Mouse (Mus musculus) kidney, embryonic 14.5 days (tissue): ENCODE data around the gene Vps45. TPM values are rescaled to one million over a fixed set of nuclear protein-coding genes. Genes with fewer than 3 reads are reported as not detected.

ENCODE experiments used
- ATAC-seq: fragments of 200-750 bp; cut with Nextera tagmentation; 2 replicates; pipeline ENCODE4 v1.8.0; 2017; ENCODE audit warnings: moderate number of reproducible peaks, mild to moderate bottlenecking, moderate TSS enrichment, moderate library complexity; ENCODE audit not compliant: low FRiP score, low TSS enrichment
- H3K27ac ChIP-seq: fragments of 300-500 bp; sonication (generic); 2 replicates; pipeline ENCODE4 v1.5.1; 2014; ENCODE audit warnings: low read depth, mild to moderate bottlenecking, low read length, moderate library complexity, mixed read lengths
- H3K27me3 ChIP-seq: fragments of 300-500 bp; sonication (generic); 2 replicates; pipeline ENCODE4 v1.6.1; 2014; ENCODE audit warnings: mild to moderate bottlenecking, low read length; ENCODE audit not compliant: control insufficient read depth, insufficient read depth
- H3K36me3 ChIP-seq: fragments of 300-500 bp; sonication (generic); 2 replicates; pipeline ENCODE4 v1.6.1; 2014; ENCODE audit warnings: low read length, mixed read lengths; ENCODE audit not compliant: control insufficient read depth, insufficient read depth
- H3K4me1 ChIP-seq: fragments of 300-500 bp; sonication (generic); 2 replicates; pipeline ENCODE4 v1.6.1; 2014; ENCODE audit warnings: low read length, mixed read lengths; ENCODE audit not compliant: control insufficient read depth, insufficient read depth
- H3K4me2 ChIP-seq: fragments of 300-500 bp; sonication (generic); replicated peaks from 2 replicates; pipeline ENCODE4 v1.6.1; 2014; ENCODE audit warnings: low read depth, mild to moderate bottlenecking, low read length
- H3K4me3 ChIP-seq: fragments of 300-500 bp; sonication (generic); 2 replicates; pipeline ENCODE4 v1.5.1; 2014; ENCODE audit warnings: mild to moderate bottlenecking, low read length
- H3K9ac ChIP-seq: fragments of 300-500 bp; sonication (generic); 2 replicates; pipeline ENCODE4 v1.6.1; 2014; ENCODE audit warnings: low read depth, mild to moderate bottlenecking, low read length, moderate library complexity
- H3K9me3 ChIP-seq: fragments of 300-500 bp; sonication (generic); 2 replicates; pipeline ENCODE4 v1.6.1; 2016; ENCODE audit warnings: low read length; ENCODE audit not compliant: control insufficient read depth
- WGBS: fragments of 180-500 bp; shearing (Covaris S2); extraction: QIAGEN DNeasy Blood & Tissue Kit; methylation state at CpG from one replicate; pipeline ENCODE4 v1.1.7; 2014; 5-methylcytosine and 5-hydroxymethylcytosine counted together
- polyA plus RNA-seq: library from polyadenylated mRNA; unstranded; fragments of >200 nt; fragmentation: Nextera tagmentation; extraction: Ambion mirVana; gene quantifications from 2 replicates; pipeline ENCODE4 v1.2.1, GENCODE M21; 2014

Vps45 gene
- 24.3 and 33.0 TPM in 2 replicates for polyA plus RNA-seq

- Histone ChIP-seq H3K4me1 (0 out of 2 replicates have a peak, but pooled peaks cover 2% of the 10 kb centered on the region), H3K9ac (peak within 1 kb of the TSS; percentile 59), H3K4me2 (peak within 1 kb of the TSS; percentile 75), H3K27ac (peak within 1 kb of the TSS; percentile 76), H3K4me3 (peak within 1 kb of the TSS; percentile 52), H3K9me3 (no peaks in the 10 kb centered on the region), H3K36me3 (no peaks in the 10 kb centered on the region), H3K27me3 (no peaks in the 10 kb centered on the region)
- 1% methylated on average over 18 of the region's 18 CpGs for WGBS
- peak; percentile 89 for ATAC-seq
These were observed at the start of gene Vps45 for GRCm38 (mm10) chr3:96058231-96058896. TSS of gene Vps45 (minus strand) at chr3:96058466.

- no peak for ATAC-seq
- Histone ChIP-seq H3K4me1 (peaks cover 12% of the 10 kb centered on the region; the same call in 1 of the 2 replicates), H3K27ac (no peak overlapping the region), H3K36me3 (no peaks in the 10 kb centered on the region; the same call in 1 of the 2 replicates), H3K4me3 (peak overlapping the region; percentile 6; the same call in 1 of the 2 replicates), H3K9ac (no peak overlapping the region), H3K9me3 (no peaks in the 10 kb centered on the region), H3K27me3 (no peaks in the 10 kb centered on the region), H3K4me2 (no peak overlapping the region)
- 89% methylated on average over 4 of the region's 4 CpGs for WGBS
These were observed 47.9 kb upstream of the Vps45 start for GRCm38 (mm10) chr3:96106151-96106550.

DNA sequence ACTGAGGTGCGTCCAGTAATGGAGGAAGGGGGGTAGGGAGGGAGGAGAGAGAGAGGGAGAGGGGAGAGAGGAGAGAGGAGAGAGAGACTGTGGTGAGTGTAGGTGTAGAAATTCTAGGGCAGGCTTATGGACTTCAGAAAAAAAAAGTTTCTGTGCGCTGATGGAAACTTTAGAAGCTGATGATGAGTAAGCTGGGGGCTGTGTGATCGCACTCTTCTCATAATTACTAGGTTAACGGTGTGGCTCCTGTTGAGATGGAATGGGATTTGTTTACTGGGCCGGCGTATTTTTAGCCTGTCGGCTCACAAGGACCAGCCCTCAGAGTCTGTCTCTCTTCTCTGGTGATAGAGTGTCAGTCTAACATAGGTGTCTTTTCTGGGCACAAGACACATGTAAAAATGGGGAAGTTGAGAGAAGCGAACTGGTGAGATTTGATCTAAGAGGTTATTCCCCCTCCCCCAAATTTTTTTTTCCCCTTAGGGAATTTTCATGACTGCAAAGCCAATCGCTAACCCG, 47.0 kb upstream of the Vps45 start:
- no peaks in the 10 kb centered on the region for H3K27me3 ChIP-seq
- peaks cover 12% of the 10 kb centered on the region; the same call in 1 of the 2 replicates for H3K4me1 ChIP-seq
- H3K4me3 ChIP-seq = peak overlapping the region; percentile 87
- H3K9me3 ChIP-seq = no peaks in the 10 kb centered on the region
- H3K4me2 ChIP-seq = peak overlapping the region; percentile 57
- peak overlapping the region; percentile 95; the same call in 1 of the 2 replicates for H3K27ac ChIP-seq
- H3K36me3 ChIP-seq = no peaks in the 10 kb centered on the region
- ATAC-seq = no peak
- peak overlapping the region; percentile 89; the same call in 1 of the 2 replicates for H3K9ac ChIP-seq
- WGBS = 6% methylated on average over 10 of the region's 10 CpGs

DNA sequence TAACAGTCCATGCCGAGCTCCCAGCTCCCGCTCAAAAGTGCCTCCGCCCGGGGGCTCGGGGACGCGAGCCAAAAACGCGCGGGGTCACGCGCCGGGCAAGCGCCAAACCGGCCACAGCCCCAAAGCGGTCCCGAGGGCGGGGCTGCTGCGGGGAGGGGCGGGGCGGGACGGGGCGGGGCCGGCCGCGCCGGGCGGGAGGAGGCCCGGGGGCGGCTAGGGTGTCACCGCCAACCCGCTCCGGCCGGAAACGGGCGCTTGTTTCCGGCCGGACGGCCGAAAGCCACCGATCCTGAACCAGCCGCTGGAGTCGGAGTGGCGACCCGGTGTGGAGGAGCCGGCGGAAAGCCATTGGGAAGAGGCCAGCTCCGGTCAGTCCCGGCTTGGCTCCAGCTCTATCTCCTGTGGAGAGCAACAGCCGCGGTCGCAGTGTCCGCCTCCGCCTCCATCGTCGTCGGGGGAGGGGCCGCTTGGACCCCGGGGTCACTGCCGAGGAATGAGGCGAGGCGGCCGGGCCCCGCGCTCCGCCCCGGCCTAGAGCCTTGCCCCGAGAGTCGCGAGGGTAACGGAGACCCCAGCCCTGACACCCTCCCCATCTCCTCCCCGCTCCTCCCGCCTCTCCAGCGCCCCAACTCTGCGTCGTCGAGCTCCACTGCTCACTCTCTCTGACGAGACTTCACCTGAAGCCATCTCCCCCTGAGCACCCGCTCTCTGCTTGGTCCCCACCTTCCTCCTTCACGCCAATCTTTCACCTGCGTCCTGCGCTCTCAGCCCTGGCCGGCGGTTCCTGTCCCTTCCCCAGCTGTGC, 46.2 kb upstream of the Vps45 start, which contains the start of gene Otud7b:
Gene Otud7b, plus strand, starts transcription at position 267 of the 805 bp plus-strand sequence.
- Histone ChIP-seq H3K9me3 (no peaks in the 10 kb centered on the region), H3K4me3 (peak within 1 kb of the TSS; percentile 87), H3K27ac (peak within 1 kb of the TSS; percentile 95), H3K4me2 (peak within 1 kb of the TSS; percentile 57), H3K9ac (peak within 1 kb of the TSS; percentile 89), H3K4me1 (peaks cover 12% of the 10 kb centered on the region; the same call in 1 of the 2 replicates), H3K36me3 (no peaks in the 10 kb centered on the region), H3K27me3 (no peaks in the 10 kb centered on the region)
- peak; percentile 94 for ATAC-seq
- under 1% methylated on average over 69 of the region's 84 CpGs for WGBS

GRCm38 (mm10) chr3:96103901-96104260, 45.6 kb upstream of the Vps45 start:
- Histone ChIP-seq H3K9me3 (no peaks in the 10 kb centered on the region), H3K27me3 (no peaks in the 10 kb centered on the region), H3K4me2 (peak overlapping the region; percentile 57), H3K36me3 (no peaks in the 10 kb centered on the region), H3K27ac (peak overlapping the region; percentile 95), H3K4me3 (peak overlapping the region; percentile 87), H3K9ac (peak overlapping the region; percentile 89; the same call in 1 of the 2 replicates), H3K4me1 (peaks cover 12% of the 10 kb centered on the region; the same call in 1 of the 2 replicates)
- WGBS = 3% methylated on average over 8 of the region's 8 CpGs
- peak; percentile 40 for ATAC-seq

GRCm38 (mm10) chr3:96102100-96102872, 44.0 kb upstream of the Vps45 start:
- Histone ChIP-seq H3K4me1 (peaks cover 17% of the 10 kb centered on the region; the same call in 1 of the 2 replicates), H3K27me3 (no peaks in the 10 kb centered on the region), H3K27ac (no peak overlapping the region), H3K4me3 (peak overlapping the region; percentile 10; the same call in 1 of the 2 replicates), H3K36me3 (no peaks in the 10 kb centered on the region), H3K4me2 (peak overlapping the region; percentile 40), H3K9me3 (no peaks in the 10 kb centered on the region), H3K9ac (no peak overlapping the region)
- no peak for ATAC-seq
- 28% methylated on average over 14 of the region's 14 CpGs for WGBS

GRCm38 (mm10) chr3:96098616-96099267, 40.5 kb upstream of the Vps45 start:
- no peaks in the 10 kb centered on the region for H3K9me3 ChIP-seq
- ATAC-seq = 0 out of 2 replicates have a peak, but pooled peaks have one; percentile 20
- H3K4me1 ChIP-seq = peaks cover 7% of the 10 kb centered on the region; the same call in 1 of the 2 replicates
- no peak overlapping the region for H3K27ac ChIP-seq
- WGBS = 52% methylated on average over 7 of the region's 7 CpGs
- no peak overlapping the region for H3K9ac ChIP-seq
- no peak overlapping the region for H3K4me3 ChIP-seq
- no peak overlapping the region for H3K4me2 ChIP-seq
- H3K27me3 ChIP-seq = no peaks in the 10 kb centered on the region
- H3K36me3 ChIP-seq = no peaks in the 10 kb centered on the region

- Histone ChIP-seq H3K27me3 (no peaks in the 10 kb centered on the region), H3K9me3 (no peaks in the 10 kb centered on the region), H3K4me2 (no peak overlapping the region), H3K27ac (no peak overlapping the region), H3K4me1 (peaks cover 7% of the 10 kb centered on the region; the same call in 1 of the 2 replicates), H3K36me3 (no peaks in the 10 kb centered on the region), H3K9ac (no peak overlapping the region), H3K4me3 (no peak overlapping the region)
- no peak for ATAC-seq
- 61% methylated on average over 4 of the region's 4 CpGs for WGBS
These were observed 39.9 kb upstream of the Vps45 start for GRCm38 (mm10) chr3:96098168-96098567.
